Mouse (Mus musculus): ENCODE results near the gene Gm21958. TPM values are rescaled to one million over a fixed set of nuclear protein-coding genes. Genes with fewer than 3 reads are reported as not detected.
A peak's percentile ranks its signal among the peaks of the same experiment; 100 is the strongest.
"Not testable (repeated sequence)": the region's sequence is repeated elsewhere in the genome, so short reads cannot be mapped to it uniquely, and the experiment has no call there.

Gm21958 gene
- polyA plus RNA-seq, 1 experiment from 2014 or later = not detected

- Histone ChIP-seq H3K4me1 (no peaks in the 10 kb centered on the region), H3K36me3 (ENCODE audit: poor library complexity, severe bottlenecking) (peaks cover 72% of the 10 kb centered on the region)
- 97% methylated on average over 6 of the region's 6 CpGs for WGBS
Observed at GRCm38 (mm10) chr3:54715461-54715860, 1.3 kb upstream of the Gm21958 start.

DNA sequence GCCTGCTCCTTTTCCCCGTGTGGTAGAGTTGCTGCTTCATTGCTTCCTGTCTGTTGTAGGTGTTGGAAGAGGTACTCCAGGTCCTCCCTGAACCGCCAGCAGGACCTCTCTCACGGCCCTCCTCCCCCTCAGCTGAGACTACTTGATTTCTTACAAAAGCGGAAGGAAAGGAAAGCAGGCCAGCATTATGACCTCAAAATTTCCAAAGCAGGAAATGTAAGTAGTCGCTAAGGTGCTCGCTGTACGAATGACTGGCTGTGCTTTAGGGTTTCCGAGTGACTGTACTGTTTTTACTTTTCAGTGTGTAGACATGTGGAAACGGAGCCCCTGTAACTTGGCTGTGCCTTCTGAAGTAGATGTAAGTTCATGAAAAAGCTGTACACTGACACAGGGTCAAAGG is 5.2 kb downstream of the Gm21958 start:
- Histone ChIP-seq H3K27me3 (no peaks in the 10 kb centered on the region), H3K4me1 (no peaks in the 10 kb centered on the region), H3K36me3 (ENCODE audit: poor library complexity, severe bottlenecking) (peaks cover 84% of the 10 kb centered on the region), H3K27ac (no peak overlapping the region), H3K9ac (no peak overlapping the region), H3K9me3 (replicated peaks) (no peaks in the 10 kb centered on the region), H3K4me2 (no peak overlapping the region), H3K4me3 (no peak overlapping the region)
- WGBS = 91% methylated on average over 9 of the region's 9 CpGs
- no peak for ATAC-seq

More at GRCm38 (mm10) chr3:54715461-54715860, 1.3 kb upstream of the Gm21958 start:
- H3K9ac ChIP-seq = no peak overlapping the region
- H3K4me2 ChIP-seq = no peak overlapping the region
- no peaks in the 10 kb centered on the region for H3K9me3 ChIP-seq (replicated peaks)
- no peak for ATAC-seq
- no peak overlapping the region for H3K4me3 ChIP-seq
- H3K27ac ChIP-seq = no peak overlapping the region
- no peaks in the 10 kb centered on the region for H3K27me3 ChIP-seq

DNA sequence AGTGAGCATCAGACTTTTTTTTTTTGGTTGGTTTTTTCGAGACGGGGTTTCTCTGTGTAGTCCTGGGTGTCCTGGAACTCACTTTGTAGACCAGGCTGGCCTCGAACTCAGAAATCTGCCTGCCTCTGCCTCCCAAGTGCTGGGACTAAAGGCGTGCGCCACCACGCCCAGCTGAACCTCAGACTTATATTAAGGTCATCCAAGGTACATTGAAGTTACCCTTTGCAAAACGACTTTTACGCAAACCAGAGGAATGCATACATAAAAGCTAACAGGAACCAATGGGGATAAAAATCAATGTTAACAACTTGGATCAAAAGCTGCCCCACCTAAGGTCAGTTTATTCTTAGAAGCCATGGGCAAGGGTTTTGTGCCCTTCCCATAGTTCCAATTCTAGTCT is 10.0 kb downstream of the Gm21958 start:
- H3K9ac ChIP-seq; ATAC-seq; H3K4me1 ChIP-seq; H3K4me3 ChIP-seq; H3K27ac ChIP-seq; H3K27me3 ChIP-seq; H3K4me2 ChIP-seq; H3K9me3 ChIP-seq (replicated peaks): not testable (repeated sequence)
- H3K36me3 ChIP-seq (ENCODE audit: poor library complexity, severe bottlenecking) = peaks cover 82% of the 10 kb centered on the region
- WGBS = 98% methylated on average over 8 of the region's 8 CpGs

DNA sequence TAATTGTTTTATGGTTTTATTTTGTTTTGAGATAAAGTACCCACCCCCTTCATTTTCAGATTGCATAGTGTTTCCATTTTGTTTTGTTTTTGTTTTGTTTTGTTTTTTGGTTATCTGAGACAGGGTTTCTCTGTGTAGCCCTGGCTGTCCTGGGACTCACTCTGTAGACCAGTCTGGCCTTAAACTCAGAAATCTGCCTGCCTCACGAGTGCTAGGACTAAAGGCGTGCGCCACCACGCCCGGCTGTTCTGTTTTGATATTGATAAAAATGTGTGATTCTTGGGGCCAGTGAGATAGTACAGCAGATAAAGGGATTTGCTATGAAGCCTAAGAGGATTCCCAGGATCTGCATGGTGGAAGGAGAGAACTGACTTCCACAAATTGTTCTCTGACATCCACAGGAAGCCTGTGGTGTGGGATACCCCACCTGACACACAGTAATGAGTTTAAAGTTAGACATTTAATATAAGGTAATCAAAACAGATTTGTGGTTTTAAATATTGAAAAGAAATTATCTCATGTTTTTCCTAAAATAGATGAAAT is 14.3 kb downstream of the Gm21958 start:
- no peaks in the 10 kb centered on the region for H3K9me3 ChIP-seq (replicated peaks)
- no peaks in the 10 kb centered on the region for H3K4me1 ChIP-seq
- H3K9ac ChIP-seq = no peak overlapping the region
- peaks cover 76% of the 10 kb centered on the region for H3K36me3 ChIP-seq (ENCODE audit: poor library complexity, severe bottlenecking)
- H3K4me2 ChIP-seq = no peak overlapping the region
- no peak for ATAC-seq
- no peak overlapping the region for H3K27ac ChIP-seq
- H3K27me3 ChIP-seq = no peaks in the 10 kb centered on the region
- no peak overlapping the region for H3K4me3 ChIP-seq
- WGBS = 93% methylated on average over 5 of the region's 5 CpGs

DNA sequence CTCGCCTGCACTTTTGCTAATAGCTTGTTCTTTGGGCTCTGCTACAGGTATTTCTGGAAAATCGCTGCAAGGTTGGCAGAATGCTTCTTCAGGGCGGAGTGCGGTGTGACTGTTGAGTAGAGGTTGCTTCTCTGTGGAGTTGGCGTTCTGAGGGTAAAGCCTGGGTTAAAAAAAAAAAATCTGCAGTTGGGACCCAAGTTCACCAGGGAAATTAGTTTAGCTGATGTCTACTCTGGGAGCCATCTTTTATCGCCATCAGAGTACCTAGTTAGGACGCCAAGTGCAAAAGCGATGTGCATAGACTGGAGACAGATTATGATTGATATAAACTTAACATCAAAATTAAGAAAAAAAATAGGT is 21.1 kb downstream of the Gm21958 start:
- no peaks in the 10 kb centered on the region for H3K9me3 ChIP-seq (replicated peaks)
- H3K9ac ChIP-seq = peak overlapping the region; percentile 73
- H3K27ac ChIP-seq = peak overlapping the region; percentile 51
- H3K4me1 ChIP-seq = peaks cover 10% of the 10 kb centered on the region
- ATAC-seq = no peak
- peaks cover 26% of the 10 kb centered on the region for H3K36me3 ChIP-seq (ENCODE audit: poor library complexity, severe bottlenecking)
- H3K4me2 ChIP-seq = peak overlapping the region; percentile 73
- peak overlapping the region; percentile 71 for H3K4me3 ChIP-seq
- H3K27me3 ChIP-seq = 0 out of 2 replicates have a peak, but pooled peaks cover 6% of the 10 kb centered on the region
- WGBS = under 1% methylated on average over 8 of the region's 8 CpGs

DNA sequence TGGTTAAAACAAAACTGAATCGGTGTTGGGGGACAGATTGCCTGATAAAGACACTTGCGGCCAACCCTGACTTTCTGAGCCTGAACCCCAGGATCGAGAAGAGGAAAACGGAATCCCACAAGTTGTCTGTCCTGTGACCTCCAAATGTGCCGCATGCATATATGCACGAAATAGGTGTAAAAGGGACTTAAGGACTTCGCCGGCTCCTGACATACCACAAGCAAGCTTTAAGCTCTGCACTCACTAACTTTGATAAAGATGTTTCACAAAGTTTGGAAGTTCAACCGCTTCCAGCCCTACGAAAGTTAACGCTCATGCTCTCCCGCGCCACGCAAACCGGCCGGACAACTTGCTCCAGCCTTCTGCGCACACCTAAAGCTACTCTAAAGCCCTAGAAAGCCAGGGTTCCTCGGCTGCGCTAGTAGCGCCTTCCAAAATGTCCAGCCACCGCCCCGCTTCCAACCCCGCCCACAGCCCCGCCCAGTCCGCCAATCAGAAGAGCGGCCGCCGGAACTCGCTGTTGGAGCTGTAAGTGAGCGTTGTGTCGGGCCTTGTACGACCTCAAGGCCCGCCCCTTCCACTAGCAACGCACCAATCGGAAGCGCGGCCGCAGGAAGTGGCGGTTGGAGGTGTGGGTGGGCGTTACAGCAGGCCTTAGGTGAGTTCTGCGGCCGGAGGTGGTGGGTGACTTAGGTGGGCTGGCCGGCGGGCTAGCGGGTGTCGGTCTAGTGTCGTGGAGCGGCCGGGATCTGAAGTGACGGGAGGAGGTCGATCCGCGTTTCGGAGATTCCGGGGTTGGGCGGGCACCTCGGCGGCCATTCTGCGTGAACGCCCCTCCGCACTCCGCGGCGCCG is 21.7 kb downstream of the Gm21958 start, which contains the start of gene Supt20:
Supt20 (plus strand) TSS at position 606 of the 854 bp plus-strand sequence.
- Histone ChIP-seq H3K36me3 (ENCODE audit: poor library complexity, severe bottlenecking) (peaks cover 20% of the 10 kb centered on the region), H3K27me3 (0 out of 2 replicates have a peak, but pooled peaks cover 6% of the 10 kb centered on the region), H3K4me1 (peaks cover 10% of the 10 kb centered on the region), H3K9ac (peak within 1 kb of the TSS; percentile 73), H3K4me2 (peak within 1 kb of the TSS; percentile 73), H3K27ac (peak within 1 kb of the TSS; percentile 51), H3K9me3 (replicated peaks) (no peaks in the 10 kb centered on the region), H3K4me3 (peak within 1 kb of the TSS; percentile 71)
- WGBS = 2% methylated on average over 61 of the region's 65 CpGs
- peak; percentile 100 for ATAC-seq

- no peak overlapping the region for H3K4me2 ChIP-seq
- 59% methylated on average over 2 of the region's 2 CpGs for WGBS
- H3K36me3 ChIP-seq (ENCODE audit: poor library complexity, severe bottlenecking) = no peaks in the 10 kb centered on the region
- peaks cover 3% of the 10 kb centered on the region; the same call in 1 of the 2 replicates for H3K4me1 ChIP-seq
- no peaks in the 10 kb centered on the region for H3K9me3 ChIP-seq (replicated peaks)
- H3K9ac ChIP-seq = no peak overlapping the region
- no peak for ATAC-seq
- 0 out of 2 replicates have a peak, but pooled peaks cover 6% of the 10 kb centered on the region for H3K27me3 ChIP-seq
- H3K4me3 ChIP-seq = no peak overlapping the region
- H3K27ac ChIP-seq = no peak overlapping the region
Observed at GRCm38 (mm10) chr3:54689091-54689490, 25.1 kb downstream of the Gm21958 start.

- Histone ChIP-seq H3K27ac (no peak overlapping the region), H3K4me3 (no peak overlapping the region), H3K9ac (no peak overlapping the region), H3K36me3 (ENCODE audit: poor library complexity, severe bottlenecking) (no peaks in the 10 kb centered on the region), H3K27me3 (0 out of 2 replicates have a peak, but pooled peaks cover 6% of the 10 kb centered on the region), H3K4me2 (no peak overlapping the region), H3K4me1 (no peaks in the 10 kb centered on the region), H3K9me3 (replicated peaks) (no peaks in the 10 kb centered on the region)
- 65% methylated on average over 2 of the region's 2 CpGs for WGBS
- ATAC-seq = no peak
Observed at GRCm38 (mm10) chr3:54687245-54687644, 26.9 kb downstream of the Gm21958 start.

- Histone ChIP-seq H3K9ac (no peak overlapping the region), H3K36me3 (ENCODE audit: poor library complexity, severe bottlenecking) (no peaks in the 10 kb centered on the region), H3K4me2 (no peak overlapping the region), H3K9me3 (replicated peaks) (no peaks in the 10 kb centered on the region), H3K27me3 (no peaks in the 10 kb centered on the region), H3K27ac (no peak overlapping the region), H3K4me1 (no peaks in the 10 kb centered on the region), H3K4me3 (no peak overlapping the region)
- ATAC-seq = no peak
- WGBS = 95% methylated on average over 3 of the region's 3 CpGs
Observed at GRCm38 (mm10) chr3:54685202-54685601, 29.0 kb downstream of the Gm21958 start.

- H3K9me3 ChIP-seq (replicated peaks) = no peaks in the 10 kb centered on the region
- no peak for ATAC-seq
- H3K9ac ChIP-seq = no peak overlapping the region
- 69% methylated on average over 6 of the region's 6 CpGs for WGBS
- no peaks in the 10 kb centered on the region for H3K36me3 ChIP-seq (ENCODE audit: poor library complexity, severe bottlenecking)
- H3K27me3 ChIP-seq = no peaks in the 10 kb centered on the region
- no peak overlapping the region for H3K27ac ChIP-seq
- H3K4me3 ChIP-seq = no peak overlapping the region
- H3K4me1 ChIP-seq = no peaks in the 10 kb centered on the region
- no peak overlapping the region for H3K4me2 ChIP-seq
Observed at GRCm38 (mm10) chr3:54681310-54682204, 32.6 kb downstream of the Gm21958 start.

- H3K9ac ChIP-seq = no peak overlapping the region
- no peak overlapping the region for H3K27ac ChIP-seq
- H3K4me1 ChIP-seq = 0 out of 2 replicates have a peak, but pooled peaks cover 4% of the 10 kb centered on the region
- H3K27me3 ChIP-seq = no peaks in the 10 kb centered on the region
- no peaks in the 10 kb centered on the region for H3K36me3 ChIP-seq (ENCODE audit: poor library complexity, severe bottlenecking)
- H3K4me2 ChIP-seq = no peak overlapping the region
- no peak for ATAC-seq
- no peaks in the 10 kb centered on the region for H3K9me3 ChIP-seq (replicated peaks)
- 86% methylated on average over 2 of the region's 2 CpGs for WGBS
- H3K4me3 ChIP-seq = no peak overlapping the region
Observed at GRCm38 (mm10) chr3:54676818-54677217, 37.3 kb downstream of the Gm21958 start.
